Mouse (Mus musculus): ENCODE results near the gene Pkd1l2. TPM values are rescaled to one million over a fixed set of nuclear protein-coding genes. Genes with fewer than 3 reads are reported as not detected.

Pkd1l2 gene
- total RNA-seq, 2 experiments from 2014 or later, result 0.17 to 0.39 TPM

DNA sequence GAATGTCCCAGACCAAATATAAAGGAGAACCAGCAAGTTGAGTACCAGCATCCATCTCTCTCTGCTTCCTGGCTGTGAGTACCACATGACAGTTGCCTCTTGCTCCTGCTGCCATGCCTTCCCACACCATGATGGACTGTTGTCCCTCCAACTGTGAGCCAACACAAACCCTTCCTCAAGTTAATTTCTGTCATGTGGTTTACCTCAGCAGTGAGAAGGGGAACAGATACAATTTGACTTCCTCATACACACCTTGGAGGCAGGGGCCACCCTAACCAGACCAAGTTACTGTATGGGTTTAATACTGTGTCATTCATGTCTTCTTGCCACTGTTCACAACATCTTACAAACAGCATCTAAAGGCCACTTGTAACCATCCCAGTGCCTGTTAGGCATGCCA is 4.8 kb upstream of the Pkd1l2 start:
- ATAC-seq (replicated peaks; ENCODE audit: poor library complexity), result no peak

DNA sequence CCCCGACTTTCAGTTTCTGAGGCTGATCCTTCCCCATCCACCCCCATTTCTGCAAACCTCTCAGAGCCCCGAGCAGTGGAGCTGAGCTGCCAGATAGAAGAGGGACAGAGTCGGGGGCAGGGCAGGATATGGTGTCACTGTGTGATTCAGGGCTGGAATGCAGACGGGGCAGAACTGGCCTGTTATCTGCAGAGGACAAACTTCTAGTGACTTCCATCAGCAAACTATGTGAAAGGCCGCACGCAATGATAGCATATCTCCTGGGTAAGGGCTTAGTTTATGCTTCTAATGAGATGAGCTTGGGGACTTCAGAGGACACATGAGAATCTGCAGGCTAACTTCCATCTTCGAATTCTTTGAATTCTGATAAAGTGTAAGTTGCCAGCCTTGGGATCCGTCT is 3.3 kb upstream of the Pkd1l2 start:
- peak; percentile 70 for ATAC-seq (replicated peaks; ENCODE audit: poor library complexity)

DNA sequence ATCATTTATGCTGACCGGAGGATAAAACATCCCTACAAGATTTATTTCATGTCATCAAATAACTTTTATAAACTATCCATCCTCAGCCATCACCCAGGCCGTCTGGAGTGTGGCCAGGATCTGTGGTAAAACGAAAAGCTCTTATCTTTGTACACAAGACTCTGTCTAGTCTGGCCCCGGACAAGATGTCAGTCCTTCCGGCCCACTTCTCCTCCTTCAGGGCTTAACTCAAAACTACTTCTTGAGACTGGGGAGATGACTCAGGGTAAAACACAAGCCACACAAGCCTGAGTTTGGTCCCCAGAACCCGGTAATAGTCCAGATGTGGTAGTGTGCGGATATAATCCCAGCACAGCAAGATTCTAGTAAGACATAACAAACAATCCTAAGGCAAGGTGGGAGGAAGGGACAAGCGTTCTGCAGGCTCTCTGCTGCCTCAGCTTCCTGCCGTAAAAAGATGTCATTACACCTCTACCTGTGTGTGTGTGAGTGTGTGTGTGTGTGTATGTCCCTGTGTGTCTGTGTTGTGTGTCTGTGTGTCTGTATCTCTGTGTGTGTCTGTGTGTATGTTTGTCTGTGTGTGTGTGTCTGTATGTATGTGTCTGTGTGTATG is 804 bp upstream of the Pkd1l2 start:
- ATAC-seq (replicated peaks; ENCODE audit: poor library complexity), result peak; percentile 56

DNA sequence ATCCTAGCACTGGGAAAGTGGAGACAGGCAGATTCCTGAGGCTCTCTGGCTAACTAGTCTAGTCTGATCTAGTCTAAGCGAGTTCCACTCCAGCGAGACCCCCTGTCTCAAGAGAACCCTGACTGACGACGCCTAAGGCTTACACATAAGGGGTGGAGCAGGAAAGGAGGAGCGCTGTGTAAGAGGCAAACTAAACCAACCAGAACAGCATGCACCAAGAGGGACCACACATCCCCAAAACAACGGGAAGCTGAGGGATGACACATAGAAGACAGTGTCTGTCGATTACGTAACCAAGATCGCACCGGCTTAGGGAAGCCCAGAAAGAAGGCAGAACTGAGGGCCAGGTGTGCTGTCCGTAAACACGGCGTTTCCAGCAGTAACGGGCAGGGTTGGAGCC is 2.6 kb downstream of the Pkd1l2 start:
- peak; percentile 42 for ATAC-seq (replicated peaks; ENCODE audit: poor library complexity)

DNA sequence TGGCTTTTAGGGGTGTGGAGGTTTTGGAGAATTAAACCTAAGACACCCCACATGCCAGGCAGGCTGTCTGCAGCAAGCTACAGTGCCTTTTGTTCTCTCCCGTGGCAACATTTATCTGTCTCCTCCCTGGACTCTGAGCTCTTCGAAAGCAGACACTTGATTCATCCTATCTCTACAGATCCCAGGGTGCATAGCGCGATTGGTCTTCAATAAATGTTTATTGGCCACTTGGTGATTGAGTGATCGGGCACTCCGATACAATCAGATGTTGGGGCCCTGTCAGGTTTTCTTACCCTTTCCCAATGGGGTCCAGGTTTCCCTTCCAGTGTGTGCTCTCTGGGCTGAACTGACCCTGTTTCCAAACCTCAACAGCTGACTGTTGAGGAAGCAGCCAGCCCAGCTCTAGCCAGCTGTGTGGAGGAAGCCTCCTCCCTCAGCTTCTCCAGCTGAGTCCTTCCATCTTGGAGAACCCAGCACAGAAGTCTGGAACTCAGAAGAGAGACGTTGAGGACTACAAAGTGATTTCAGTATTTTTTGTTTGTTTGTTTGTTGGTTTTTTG is 3.8 kb downstream of the Pkd1l2 start:
- no peak for ATAC-seq (replicated peaks; ENCODE audit: poor library complexity)

DNA sequence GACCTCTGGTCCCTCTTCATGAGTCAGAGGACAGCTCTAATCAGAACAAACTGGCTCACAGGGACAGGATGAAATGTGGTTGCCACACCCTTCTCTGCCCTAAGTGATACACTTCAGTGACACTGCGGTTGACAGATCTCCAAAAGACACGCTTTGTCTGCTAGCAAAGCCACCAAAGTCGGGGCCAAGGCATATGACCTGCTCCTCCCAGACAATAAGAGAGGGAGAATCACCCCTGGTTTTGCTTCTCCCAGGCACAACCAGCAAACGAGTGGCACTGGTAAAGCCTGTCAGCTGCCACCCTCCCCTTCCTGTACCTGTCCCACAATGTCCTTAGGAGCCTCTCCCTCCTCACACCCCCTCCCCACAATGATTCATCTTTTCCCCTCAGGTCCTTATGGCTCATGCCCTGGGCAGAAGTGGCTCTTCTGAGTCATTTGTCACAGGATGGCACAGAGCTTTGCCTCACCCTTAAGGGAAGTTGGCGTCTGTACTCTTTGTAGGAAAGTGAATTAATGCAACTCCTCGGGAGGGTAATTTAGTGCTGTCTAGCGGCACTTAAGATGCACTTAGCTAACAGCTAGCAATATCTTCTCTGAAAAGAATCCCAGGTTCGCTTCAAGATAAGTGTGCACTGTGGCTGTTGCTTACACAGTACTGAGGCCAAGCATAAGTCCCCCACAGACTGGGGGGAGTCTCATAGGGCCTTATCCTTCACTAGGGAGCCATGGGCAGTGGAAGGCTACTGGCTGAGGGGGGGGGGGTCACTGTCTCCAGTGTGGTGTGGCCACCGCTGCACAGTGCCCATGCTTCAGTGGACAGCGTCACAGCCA is 7.7 kb downstream of the Pkd1l2 start:
- peak; percentile 82 for ATAC-seq (replicated peaks; ENCODE audit: poor library complexity)

DNA sequence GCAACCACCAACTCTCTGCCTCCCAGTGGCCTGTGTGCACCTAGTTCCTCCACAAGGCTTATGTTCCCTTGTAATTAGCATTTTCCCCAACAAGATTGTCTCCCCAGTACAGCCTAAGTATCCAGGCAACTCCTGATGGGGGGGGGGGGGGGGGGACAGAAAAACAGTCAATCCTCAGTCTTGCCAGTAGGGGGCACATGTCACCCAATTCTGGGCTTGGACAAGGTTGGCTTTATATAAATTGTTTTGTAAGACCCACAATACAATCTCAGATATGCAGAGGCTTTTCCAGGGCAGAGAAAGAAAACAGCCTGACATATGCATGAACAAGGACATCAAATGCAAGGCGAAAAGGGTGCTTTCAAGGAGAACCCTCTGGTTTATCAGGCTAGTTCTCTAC is 12.5 kb downstream of the Pkd1l2 start:
- peak; percentile 37; the same call in 1 of the 2 replicates for ATAC-seq (replicated peaks; ENCODE audit: poor library complexity)

GRCm38 (mm10) chr8:117068294-117068693 is 14.0 kb downstream of the Pkd1l2 start:
- no peak for ATAC-seq (replicated peaks; ENCODE audit: poor library complexity)

DNA sequence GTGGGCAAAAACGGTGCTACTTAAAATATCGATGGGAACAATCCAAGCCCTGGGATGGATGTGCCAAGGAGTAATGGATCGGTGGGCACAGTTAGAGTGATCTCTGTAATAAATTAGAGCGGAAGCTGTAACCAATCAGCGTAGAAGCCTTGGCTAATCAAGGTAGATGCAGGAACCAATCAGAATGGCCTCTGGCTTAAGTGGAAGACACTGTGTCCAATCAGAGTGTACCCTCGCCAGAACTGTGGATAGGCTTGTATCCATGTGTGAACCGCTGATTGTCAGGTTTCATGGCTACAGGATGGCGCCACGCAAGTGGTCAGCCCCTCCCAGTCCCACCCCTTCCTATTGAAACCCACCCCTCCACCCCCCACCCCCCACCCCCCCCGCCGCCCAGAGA is 14.9 kb downstream of the Pkd1l2 start:
- no peak for ATAC-seq (replicated peaks; ENCODE audit: poor library complexity)

GRCm38 (mm10) chr8:117066955-117067354 is 15.3 kb downstream of the Pkd1l2 start:
- peak; percentile 70 for ATAC-seq (replicated peaks; ENCODE audit: poor library complexity)

DNA sequence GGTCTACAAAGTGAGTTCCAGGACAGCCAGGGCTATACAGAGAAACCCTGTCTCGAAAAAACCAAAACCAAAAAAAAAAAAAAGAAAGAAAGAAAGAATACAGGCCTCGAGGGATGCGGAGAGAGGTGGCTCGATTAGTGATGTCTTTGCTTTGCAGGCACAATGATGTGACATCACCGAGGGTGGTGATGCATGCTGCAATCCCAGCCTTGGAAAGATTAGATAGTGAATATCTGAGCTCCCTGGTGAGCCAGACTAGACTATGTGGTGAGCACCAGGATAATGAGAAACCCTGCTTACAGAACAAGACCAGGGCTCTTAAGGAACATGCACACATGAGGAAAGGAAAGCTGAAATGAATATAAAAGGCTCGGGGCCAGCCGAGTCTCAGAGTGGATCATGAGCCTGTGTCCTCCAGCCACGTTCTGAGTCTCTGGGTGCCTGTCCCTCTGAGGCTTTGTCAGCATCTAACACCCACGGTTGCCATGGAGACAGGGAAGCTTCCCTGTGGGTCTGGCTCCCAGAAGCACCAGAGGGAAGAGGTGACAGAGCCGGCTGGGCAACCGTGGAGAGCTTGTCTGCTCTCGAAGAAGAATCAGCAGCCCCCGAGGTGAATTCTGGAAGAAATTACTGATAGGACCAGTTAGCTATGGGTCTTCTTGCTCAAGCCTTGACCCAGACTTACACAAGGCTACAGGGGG is 20.9 kb downstream of the Pkd1l2 start:
- no peak for ATAC-seq (replicated peaks; ENCODE audit: poor library complexity)

GRCm38 (mm10) chr8:117060306-117060705 is 21.9 kb downstream of the Pkd1l2 start:
- ATAC-seq (replicated peaks; ENCODE audit: poor library complexity), result no peak

DNA sequence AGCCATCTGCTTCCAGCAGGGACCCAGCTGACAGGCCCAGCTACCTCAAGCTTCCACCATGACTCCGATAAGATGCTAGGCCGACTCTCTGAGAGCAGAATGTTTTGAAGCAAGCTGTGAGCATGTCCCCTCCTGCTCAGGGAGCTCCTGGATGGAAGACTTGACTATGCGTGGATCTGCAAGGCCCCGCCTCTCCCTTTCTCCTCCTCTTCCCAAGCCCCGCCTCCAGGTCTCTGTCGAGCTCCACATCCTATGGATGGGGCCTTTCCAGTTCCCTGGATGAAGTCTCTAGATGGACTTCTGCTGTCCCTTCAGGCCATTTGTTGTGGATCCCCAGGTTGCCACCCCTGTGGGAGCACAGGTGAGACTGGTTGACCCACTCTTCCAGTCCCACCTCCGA is 23.2 kb downstream of the Pkd1l2 start:
- ATAC-seq (replicated peaks; ENCODE audit: poor library complexity), result no peak

- ATAC-seq (replicated peaks; ENCODE audit: poor library complexity), result peak; percentile 88
Measured at GRCm38 (mm10) chr8:117055097-117055496, 27.2 kb downstream of the Pkd1l2 start.

GRCm38 (mm10) chr8:117054146-117054545 is 28.1 kb downstream of the Pkd1l2 start:
- ATAC-seq (replicated peaks; ENCODE audit: poor library complexity), result no peak

DNA sequence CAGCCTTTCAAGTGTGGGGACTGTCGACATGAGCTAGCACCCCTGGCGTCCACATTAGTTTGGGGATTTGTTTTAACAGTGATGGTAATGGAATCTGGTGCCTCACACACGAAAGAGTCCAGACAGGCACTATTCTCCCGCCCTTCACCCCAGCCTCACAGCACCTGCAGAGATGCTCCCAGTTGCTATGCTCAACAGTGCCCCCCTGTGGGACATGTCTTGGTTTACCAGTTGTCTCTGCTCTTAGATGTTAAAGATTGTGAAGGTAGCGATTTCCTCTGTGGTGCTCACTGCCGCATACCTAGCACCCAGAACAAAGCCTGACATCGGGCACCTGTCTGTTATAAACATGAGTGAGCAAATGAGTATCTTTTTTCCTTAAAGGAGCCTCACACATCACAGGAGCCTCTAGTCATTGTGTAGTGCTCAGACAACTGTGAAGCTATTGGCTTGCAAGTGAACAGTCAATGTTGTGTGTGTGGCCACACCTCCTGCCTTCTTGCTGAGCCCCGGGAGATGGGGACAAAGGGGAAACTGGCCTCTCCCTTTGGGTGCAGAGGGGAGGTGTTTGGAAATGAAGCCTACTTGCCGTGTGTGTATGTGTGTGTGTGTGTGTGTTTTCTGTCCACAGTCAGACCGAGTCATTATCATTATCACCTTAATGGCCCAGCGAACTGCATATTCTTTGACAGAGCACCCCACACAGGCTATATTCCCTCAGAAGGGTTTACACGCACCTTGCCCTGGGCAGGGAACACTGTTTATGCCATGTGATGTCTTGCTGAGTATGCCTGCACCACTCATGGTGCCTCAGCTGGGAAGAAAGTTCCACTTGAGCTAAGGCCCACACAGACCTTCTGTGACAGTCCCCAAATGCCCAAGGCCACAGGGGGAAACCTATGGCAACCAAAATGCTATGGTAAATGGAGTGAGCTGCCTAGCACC is 28.8 kb downstream of the Pkd1l2 start:
- peak; percentile 59 for ATAC-seq (replicated peaks; ENCODE audit: poor library complexity)

GRCm38 (mm10) chr8:117051316-117051715 is 30.9 kb downstream of the Pkd1l2 start:
- ATAC-seq (replicated peaks; ENCODE audit: poor library complexity), result no peak

- peak; percentile 45 for ATAC-seq (replicated peaks; ENCODE audit: poor library complexity)
Measured at GRCm38 (mm10) chr8:117050763-117051162, 31.5 kb downstream of the Pkd1l2 start.

- ATAC-seq (replicated peaks; ENCODE audit: poor library complexity), result no peak
Measured at GRCm38 (mm10) chr8:117049444-117049843, 32.8 kb downstream of the Pkd1l2 start.

DNA sequence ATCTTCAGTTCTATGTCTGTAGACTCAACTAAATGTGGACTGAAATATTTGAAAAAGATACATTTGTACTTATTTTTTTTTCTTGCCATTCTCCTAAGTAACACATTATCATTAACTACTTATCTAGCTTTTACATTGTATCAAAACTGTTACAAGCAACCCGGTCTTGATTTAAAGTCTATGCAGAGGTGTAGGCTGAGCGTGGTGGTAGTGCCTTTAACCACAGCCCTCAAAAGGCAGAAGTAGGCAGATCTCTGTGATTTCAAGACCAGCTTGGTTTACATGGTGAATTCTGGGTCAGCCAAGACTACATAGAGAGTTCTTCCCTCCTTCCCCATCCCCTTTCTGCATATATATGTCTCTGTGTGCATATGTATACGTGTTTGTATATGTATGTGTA is 38.7 kb downstream of the Pkd1l2 start:
- peak; percentile 29; the same call in 1 of the 2 replicates for ATAC-seq (replicated peaks; ENCODE audit: poor library complexity)

All from megakaryocyte progenitor cell, adult 5-6 weeks (primary cell).